Mouse (Mus musculus): ENCODE results near the gene Leng8. TPM values are rescaled to one million over a fixed set of nuclear protein-coding genes. Genes with fewer than 3 reads are reported as not detected.
A peak's percentile ranks its signal among the peaks of the same experiment; 100 is the strongest.

Leng8 gene
- polyA plus RNA-seq, 1 experiment, result 81.4 TPM

DNA sequence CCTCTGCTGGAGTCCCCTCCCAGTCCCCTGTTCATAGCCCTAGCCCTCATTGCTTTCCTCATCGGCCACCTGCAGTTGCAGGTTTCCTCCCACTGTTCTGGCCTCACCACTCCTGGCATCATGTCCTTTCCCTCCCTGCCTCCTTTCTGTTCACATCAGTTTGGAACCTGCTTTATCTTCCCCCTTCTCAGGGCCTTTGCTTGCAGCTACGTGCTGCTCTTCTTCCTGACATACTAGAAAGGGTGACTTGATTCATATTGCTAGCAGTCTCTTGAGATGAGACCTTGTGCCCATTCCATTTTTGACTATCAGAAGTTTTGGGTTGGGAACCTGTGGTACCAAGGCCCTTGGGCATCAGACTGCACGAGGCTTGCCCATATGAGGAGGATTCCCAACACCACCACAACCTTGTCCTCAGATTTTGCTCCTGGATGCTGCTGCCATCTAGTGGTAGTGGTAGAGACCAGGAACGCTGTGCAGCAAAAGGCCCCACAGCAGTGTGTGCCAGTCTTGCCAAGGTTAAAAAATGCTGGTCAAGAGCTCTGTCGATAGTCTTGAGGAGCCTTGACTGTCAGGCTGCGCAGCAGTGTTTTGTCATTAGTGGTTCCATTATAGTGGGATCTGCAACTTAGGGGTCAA lies 8.8 kb downstream of the Leng8 start:
- no peak overlapping the region for H3K27ac ChIP-seq (ENCODE audit: insufficient read depth, low read length)
- TF ChIP-seq CTCF (IDR thresholded peaks at IDR 0.05; ENCODE audit: borderline replicate concordance, insufficient read depth, low read length) (peak; percentile 86), POLR2A (IDR thresholded peaks at IDR 0.05; ENCODE audit: low read depth, low read length) (no peak)
- no peak overlapping the region for H3K4me3 ChIP-seq (ENCODE audit: insufficient read depth, low read length)
- 0 out of 2 replicates have a peak, but pooled peaks cover 5% of the 10 kb centered on the region for H3K4me1 ChIP-seq (ENCODE audit: control insufficient read depth, insufficient read depth, low read length)

DNA sequence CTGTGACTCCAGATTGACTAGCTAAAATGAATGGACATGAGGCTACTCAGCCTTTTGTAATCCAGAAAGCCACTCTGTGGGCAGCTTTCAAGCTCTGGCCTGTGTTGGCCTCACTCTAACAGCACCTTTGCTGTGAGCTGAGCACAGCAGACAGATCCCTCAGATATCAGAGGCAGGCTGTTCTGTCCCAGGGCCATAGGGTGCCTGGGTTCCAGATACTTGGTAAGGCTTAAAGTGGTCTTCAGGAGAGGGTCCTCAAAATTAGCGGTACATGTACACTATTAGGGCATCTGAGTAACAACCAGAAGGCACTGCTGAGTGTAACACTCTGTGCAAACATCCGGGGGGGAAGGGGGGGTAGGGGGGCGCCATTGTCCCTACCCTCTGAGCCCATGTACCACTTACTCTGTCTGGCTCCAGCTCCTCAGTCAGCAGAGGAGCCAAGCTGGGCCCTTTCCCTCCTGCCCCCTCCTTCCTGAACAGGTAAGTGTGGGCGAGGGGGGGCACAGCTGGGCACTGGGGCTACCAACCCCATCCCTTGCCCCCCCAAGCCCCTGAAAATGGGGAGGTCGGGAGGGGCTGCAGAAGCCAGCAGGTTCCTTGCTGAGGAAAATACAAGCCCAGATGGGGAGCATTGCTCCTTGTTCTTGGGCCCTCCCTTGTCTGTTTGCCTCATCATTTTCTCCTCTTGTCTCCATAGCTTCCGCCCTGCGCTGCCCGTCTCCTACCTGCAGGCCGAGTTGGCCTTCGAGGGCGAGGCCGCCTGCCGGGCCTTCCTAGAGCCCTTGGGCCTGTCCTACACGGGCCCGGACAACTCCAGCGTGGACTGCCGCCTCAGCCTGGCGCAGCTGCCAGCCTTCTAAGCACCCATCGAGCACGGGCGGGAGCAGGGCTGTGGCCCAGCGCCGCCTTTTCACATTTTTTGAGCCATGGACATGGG lies 9.7 kb downstream of the Leng8 start:
- no peak overlapping the region for H3K27ac ChIP-seq (ENCODE audit: insufficient read depth, low read length)
- TF ChIP-seq POLR2A (IDR thresholded peaks at IDR 0.05; ENCODE audit: low read depth, low read length) (0 out of 2 replicates have a peak, but pooled peaks have one; percentile 17), CTCF (IDR thresholded peaks at IDR 0.05; ENCODE audit: borderline replicate concordance, insufficient read depth, low read length) (no peak)
- 0 out of 2 replicates have a peak, but pooled peaks cover 5% of the 10 kb centered on the region for H3K4me1 ChIP-seq (ENCODE audit: control insufficient read depth, insufficient read depth, low read length)
- no peak overlapping the region for H3K4me3 ChIP-seq (ENCODE audit: insufficient read depth, low read length)

DNA sequence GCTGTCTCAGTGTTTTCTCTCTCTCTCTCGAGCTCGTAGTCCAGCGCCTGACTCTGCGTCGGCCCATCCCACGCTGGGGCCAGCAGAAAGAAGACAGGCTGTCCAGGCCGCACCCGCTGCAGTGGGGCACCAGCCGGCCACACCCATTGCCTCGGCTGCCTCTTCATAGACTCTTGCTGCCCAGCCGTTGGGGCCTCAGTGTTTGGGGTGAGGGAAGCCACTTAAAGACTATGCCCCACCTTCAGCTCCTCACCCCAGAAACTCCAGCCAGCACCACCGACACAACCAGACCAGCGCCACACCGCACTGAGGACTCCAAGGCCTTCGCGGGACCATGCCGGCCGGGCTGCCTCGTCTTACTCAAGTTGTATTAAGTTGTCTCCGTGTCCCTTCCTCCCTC lies 10.5 kb downstream of the Leng8 start:
- Histone ChIP-seq H3K4me3 (ENCODE audit: insufficient read depth, low read length) (no peak overlapping the region), H3K27ac (ENCODE audit: insufficient read depth, low read length) (no peak overlapping the region), H3K4me1 (ENCODE audit: control insufficient read depth, insufficient read depth, low read length) (0 out of 2 replicates have a peak, but pooled peaks cover 5% of the 10 kb centered on the region)
- TF ChIP-seq POLR2A (IDR thresholded peaks at IDR 0.05; ENCODE audit: low read depth, low read length) (no peak), CTCF (IDR thresholded peaks at IDR 0.05; ENCODE audit: borderline replicate concordance, insufficient read depth, low read length) (no peak)

DNA sequence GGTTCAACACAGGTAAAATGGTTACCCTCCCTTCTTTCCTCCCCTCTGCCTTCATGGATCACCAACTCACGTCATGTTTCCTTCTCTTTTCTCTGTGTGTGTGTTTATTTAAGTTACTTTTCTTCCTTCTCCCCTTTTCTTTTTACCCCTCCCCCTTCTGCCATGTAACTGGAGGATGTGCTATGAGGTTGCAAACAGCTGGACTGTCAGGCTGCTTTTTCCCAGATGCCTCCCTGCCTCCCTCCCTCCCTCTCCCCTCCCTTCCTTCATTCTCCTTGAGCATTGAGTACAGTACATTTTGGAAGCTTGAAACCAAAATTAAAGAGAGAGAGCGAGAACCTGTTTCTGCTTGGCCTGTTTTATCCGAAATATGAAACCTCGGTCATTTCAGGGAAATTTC lies 11.0 kb downstream of the Leng8 start:
- no peak for TF ChIP-seq CTCF (IDR thresholded peaks at IDR 0.05; ENCODE audit: borderline replicate concordance, insufficient read depth, low read length)
- TF ChIP-seq POLR2A (IDR thresholded peaks at IDR 0.05; ENCODE audit: low read depth, low read length), result no peak
- H3K27ac ChIP-seq (ENCODE audit: insufficient read depth, low read length), result no peak overlapping the region
- H3K4me1 ChIP-seq (ENCODE audit: control insufficient read depth, insufficient read depth, low read length), result 0 out of 2 replicates have a peak, but pooled peaks cover 5% of the 10 kb centered on the region
- H3K4me3 ChIP-seq (ENCODE audit: insufficient read depth, low read length), result no peak overlapping the region

DNA sequence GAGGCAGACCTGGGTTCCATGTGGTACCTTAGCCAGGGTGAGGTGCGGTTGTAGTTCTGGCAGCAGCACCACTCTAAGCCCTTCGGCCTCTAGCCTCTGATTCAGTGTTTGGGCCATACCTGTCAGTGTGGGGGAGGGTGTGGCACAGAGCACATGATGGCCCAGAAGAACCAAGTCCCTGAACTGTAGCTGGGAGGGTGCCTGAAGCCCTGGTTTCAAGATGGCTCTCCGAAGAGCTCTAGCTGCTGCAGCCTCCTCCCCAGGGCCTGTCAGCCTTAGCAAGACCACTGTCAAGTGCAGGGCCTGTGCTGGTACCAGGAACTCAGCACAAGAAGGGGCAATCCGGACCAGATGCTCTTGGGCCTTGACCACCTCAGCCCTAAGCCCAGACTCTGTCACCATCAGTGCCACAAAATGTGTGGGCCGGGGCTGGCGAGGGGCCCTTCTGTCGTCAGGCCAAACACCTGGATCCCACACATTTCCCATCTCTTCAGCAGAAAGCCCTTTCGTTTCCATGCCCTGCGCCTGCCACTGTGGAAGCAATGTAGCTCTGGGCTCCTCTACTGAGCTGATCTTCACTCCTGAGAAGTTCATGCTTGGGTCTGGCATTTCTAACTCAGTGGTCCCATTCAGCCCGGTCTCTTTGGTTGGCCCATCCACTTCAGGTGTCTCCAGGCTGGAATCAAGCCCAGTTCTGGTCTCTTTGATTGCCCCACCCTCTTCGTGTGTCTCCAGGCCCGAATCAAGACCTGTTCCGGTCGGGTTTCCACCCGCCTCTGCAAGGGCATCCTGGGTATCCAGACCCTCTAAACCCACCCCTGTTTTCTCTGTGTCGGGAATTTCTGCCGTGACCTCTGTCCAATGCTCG lies 11.7 kb downstream of the Leng8 start:
- Histone ChIP-seq H3K4me1 (ENCODE audit: control insufficient read depth, insufficient read depth, low read length) (0 out of 2 replicates have a peak, but pooled peaks cover 5% of the 10 kb centered on the region), H3K27ac (ENCODE audit: insufficient read depth, low read length) (peak overlapping the region; percentile 91), H3K4me3 (ENCODE audit: insufficient read depth, low read length) (peak overlapping the region; percentile 43)
- no peak for TF ChIP-seq CTCF (IDR thresholded peaks at IDR 0.05; ENCODE audit: borderline replicate concordance, insufficient read depth, low read length)
- TF ChIP-seq POLR2A (IDR thresholded peaks at IDR 0.05; ENCODE audit: low read depth, low read length), result 0 out of 2 replicates have a peak, but pooled peaks have one; percentile 28

DNA sequence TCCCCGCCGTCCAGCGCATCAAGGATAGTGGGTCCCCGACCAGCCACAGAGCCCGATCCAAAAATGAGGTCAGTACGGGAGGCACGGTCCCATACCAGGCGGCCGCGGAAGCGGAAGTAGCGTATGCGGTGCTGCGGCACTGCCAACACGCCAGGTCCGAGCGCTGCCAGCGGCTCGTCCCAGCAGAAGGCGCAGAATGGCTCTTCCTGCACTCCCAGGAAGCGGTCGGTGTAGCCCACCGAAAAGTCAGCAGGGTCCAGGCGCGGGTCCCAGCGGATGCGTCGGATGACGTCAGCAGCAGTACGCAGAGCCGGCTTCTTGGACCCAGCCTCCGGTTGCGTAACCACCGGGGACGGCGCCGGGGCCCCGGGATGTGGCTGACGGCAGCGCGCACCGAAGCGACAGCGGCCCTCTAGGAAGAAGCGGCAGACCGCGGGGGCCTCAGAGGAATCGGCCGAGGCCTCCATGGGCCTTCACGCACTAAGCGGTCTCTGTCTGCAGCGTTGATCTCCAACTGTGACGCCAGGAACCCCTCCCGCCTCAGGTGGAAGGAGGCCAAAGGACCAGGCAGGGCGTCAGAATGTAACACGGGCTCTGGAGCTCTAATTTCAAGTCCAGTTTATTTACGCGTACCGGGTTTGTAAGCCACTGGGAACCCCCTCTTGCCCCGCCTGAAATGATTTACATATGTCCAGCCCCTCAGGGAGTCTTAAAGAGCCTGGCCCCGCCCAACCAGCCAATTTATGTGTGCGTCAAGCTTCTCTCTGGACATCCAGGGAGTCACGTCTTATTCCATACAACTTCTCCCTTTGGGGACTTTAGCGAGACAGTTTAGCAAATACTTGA lies 12.6 kb downstream of the Leng8 start:
- Histone ChIP-seq H3K27ac (ENCODE audit: insufficient read depth, low read length) (peak overlapping the region; percentile 91), H3K4me3 (ENCODE audit: insufficient read depth, low read length) (peak overlapping the region; percentile 43)

DNA sequence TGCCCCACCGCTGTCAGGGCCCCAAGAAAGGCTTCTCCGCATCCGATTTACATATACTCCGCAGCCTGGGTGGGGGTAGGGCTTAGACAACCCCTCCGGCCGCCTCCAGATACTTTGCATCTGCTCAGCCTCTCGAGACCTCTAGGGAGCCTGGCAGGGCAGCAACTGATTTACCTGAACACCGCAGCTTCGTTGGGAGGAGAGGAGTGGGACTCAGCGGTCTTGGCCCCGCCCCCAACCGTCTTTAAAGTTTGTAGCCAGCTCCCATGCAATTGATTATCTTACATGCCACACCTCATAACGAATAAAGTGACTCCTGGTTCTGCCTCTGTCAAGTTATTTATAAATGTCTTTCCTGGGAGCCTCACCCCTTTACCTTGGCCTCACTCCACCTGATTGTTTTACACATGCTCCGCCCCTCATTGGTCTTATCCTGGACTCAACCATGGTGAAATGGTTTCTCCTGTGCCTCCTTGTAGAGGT lies 13.3 kb downstream of the Leng8 start, which contains the start of gene Leng9:
Gene Leng9 (minus strand): TSS at position 316 of the 483 bp plus-strand sequence.
- H3K27ac ChIP-seq (ENCODE audit: insufficient read depth, low read length), result peak within 1 kb of the TSS; percentile 91
- 0 out of 2 replicates have a peak, but pooled peaks cover 5% of the 10 kb centered on the region for H3K4me1 ChIP-seq (ENCODE audit: control insufficient read depth, insufficient read depth, low read length)
- TF ChIP-seq CTCF (IDR thresholded peaks at IDR 0.05; ENCODE audit: borderline replicate concordance, insufficient read depth, low read length) (no peak), POLR2A (IDR thresholded peaks at IDR 0.05; ENCODE audit: low read depth, low read length) (peak; percentile 1; the same call in 1 of the 2 replicates)
- H3K4me3 ChIP-seq (ENCODE audit: insufficient read depth, low read length), result peak within 1 kb of the TSS; percentile 43

More for the DNA sequence above, 12.6 kb downstream of the Leng8 start:
- 0 out of 2 replicates have a peak, but pooled peaks cover 5% of the 10 kb centered on the region for H3K4me1 ChIP-seq (ENCODE audit: control insufficient read depth, insufficient read depth, low read length)
- TF ChIP-seq POLR2A (IDR thresholded peaks at IDR 0.05; ENCODE audit: low read depth, low read length) (peak; percentile 77), CTCF (IDR thresholded peaks at IDR 0.05; ENCODE audit: borderline replicate concordance, insufficient read depth, low read length) (no peak)

DNA sequence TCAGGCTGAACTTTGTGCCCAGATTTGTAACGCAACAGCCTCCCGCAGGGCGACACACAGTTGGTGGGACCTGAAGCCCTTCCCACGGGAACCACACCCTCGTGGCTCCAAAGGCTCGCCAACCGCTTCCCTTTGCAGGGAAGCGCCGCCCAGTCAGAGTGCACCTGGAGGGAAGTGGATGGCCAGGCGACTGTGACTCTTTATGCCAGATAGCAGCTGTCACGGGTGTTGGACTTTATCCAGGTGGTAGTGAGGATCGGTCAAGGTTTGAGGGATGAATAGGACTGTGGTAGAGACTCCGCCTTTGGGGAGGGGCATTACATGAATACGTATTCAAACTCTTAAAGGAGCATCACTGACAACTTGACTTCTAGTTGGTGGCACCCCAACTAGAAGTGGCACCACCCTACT lies 14.0 kb downstream of the Leng8 start:
- H3K27ac ChIP-seq (ENCODE audit: insufficient read depth, low read length), result no peak overlapping the region
- no peak for TF ChIP-seq CTCF (IDR thresholded peaks at IDR 0.05; ENCODE audit: borderline replicate concordance, insufficient read depth, low read length)
- no peak for TF ChIP-seq POLR2A (IDR thresholded peaks at IDR 0.05; ENCODE audit: low read depth, low read length)
- 0 out of 2 replicates have a peak, but pooled peaks cover 5% of the 10 kb centered on the region for H3K4me1 ChIP-seq (ENCODE audit: control insufficient read depth, insufficient read depth, low read length)
- no peak overlapping the region for H3K4me3 ChIP-seq (ENCODE audit: insufficient read depth, low read length)
